Mouse (Mus musculus) megakaryocyte, embryonic 14.5 days (primary cell): ENCODE data around the gene Spata21.

ENCODE experiments used
- FLI1 ChIP-seq: IDR thresholded peaks from 2 replicates; pipeline ENCODE4 v1.6.1; 2012; ENCODE audit warnings: low read length, inconsistent platforms, mixed read lengths
- GATA1 ChIP-seq: IDR thresholded peaks from 3 replicates; pipeline ENCODE4 v1.6.1; 2012; ENCODE audit warnings: mixed read lengths, low read length, inconsistent platforms, borderline replicate concordance

DNA sequence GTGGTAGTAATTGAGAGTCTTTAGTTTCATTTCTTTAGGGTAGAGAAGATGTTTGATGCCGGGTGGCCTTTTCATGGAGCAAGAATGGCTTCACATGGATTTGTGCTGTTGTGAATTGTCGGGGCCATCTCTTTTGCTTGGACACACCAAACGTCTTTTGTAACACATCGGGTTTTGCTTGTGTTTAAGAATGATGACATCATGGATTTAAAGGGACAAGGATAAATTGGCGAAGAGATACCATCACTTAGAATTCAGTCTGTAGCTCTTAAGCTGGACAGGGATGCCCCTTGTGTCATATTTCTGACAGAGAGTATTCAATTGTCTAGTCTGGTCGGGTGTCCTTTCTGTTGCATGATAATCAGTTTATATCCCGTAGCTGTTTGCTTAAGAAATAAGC, 61.0 kb downstream of the Spata21 start:
- no peak for TF ChIP-seq GATA1
- TF ChIP-seq FLI1 = no peak
